Mouse (Mus musculus) stomach, embryonic 14.5 days (tissue): ENCODE data around the gene Gm4869. TPM values are rescaled to one million over a fixed set of nuclear protein-coding genes. Genes with fewer than 3 reads are reported as not detected.

Experiments used
- ATAC-seq: fragments of 200-750 bp; cut with Nextera tagmentation; 2 replicates; pipeline ENCODE4 v1.8.0; 2017; ENCODE audit warnings: low read depth, moderate TSS enrichment; ENCODE audit not compliant: insufficient number of reproducible peaks, insufficient read depth, low FRiP score
- H3K27ac ChIP-seq: fragments of 300-500 bp; sonication (generic); 2 replicates; pipeline ENCODE4 v1.5.1; 2014; ENCODE audit warnings: mild to moderate bottlenecking, low read length, moderate library complexity, mixed read lengths
- H3K27me3 ChIP-seq: fragments of 300-500 bp; sonication (generic); 2 replicates; pipeline ENCODE4 v1.6.1; 2014; ENCODE audit warnings: low read length, control low read depth, mixed read lengths; ENCODE audit not compliant: control insufficient read depth, insufficient read depth
- H3K36me3 ChIP-seq: fragments of 300-500 bp; sonication (generic); 2 replicates; pipeline ENCODE4 v1.6.1; 2014; ENCODE audit warnings: mild to moderate bottlenecking, control low read depth, low read length, moderate library complexity, mixed read lengths; ENCODE audit not compliant: control insufficient read depth, insufficient read depth
- H3K4me1 ChIP-seq: fragments of 300-500 bp; sonication (generic); 2 replicates; pipeline ENCODE4 v1.6.1; 2014; ENCODE audit warnings: low read length, control low read depth, mixed read lengths; ENCODE audit not compliant: control insufficient read depth, insufficient read depth
- H3K4me2 ChIP-seq: fragments of 300-500 bp; sonication (generic); replicated peaks from 2 replicates; pipeline ENCODE4 v1.6.1; 2014; ENCODE audit warnings: low read depth, low read length, control low read depth
- H3K4me3 ChIP-seq: fragments of 300-500 bp; sonication (generic); 2 replicates; pipeline ENCODE4 v1.5.1; 2014; ENCODE audit warnings: low read depth, low read length, control low read depth
- H3K9ac ChIP-seq: fragments of 300-500 bp; sonication (generic); replicated peaks from 2 replicates; pipeline ENCODE4 v1.6.1; 2014; ENCODE audit warnings: low read depth, mild to moderate bottlenecking, control low read depth, low read length, moderate library complexity, mixed read lengths
- H3K9me3 ChIP-seq: fragments of 300-500 bp; sonication (generic); 2 replicates; pipeline ENCODE4 v1.6.1; 2016; ENCODE audit warnings: low read depth, low read length, control low read depth; ENCODE audit not compliant: control insufficient read depth
- WGBS: fragments of 180-500 bp; shearing (Covaris S2); extraction: QIAGEN DNeasy Blood & Tissue Kit; methylation state at CpG from one replicate; pipeline ENCODE4 v1.1.7; 2014; 5-methylcytosine and 5-hydroxymethylcytosine counted together
- polyA plus RNA-seq: library from polyadenylated mRNA; unstranded; fragments of >200 nt; fragmentation: Nextera tagmentation; extraction: Ambion mirVana; gene quantifications from 2 replicates; pipeline ENCODE4 v1.2.1, GENCODE M21; 2014

Gene Gm4869
- polyA plus RNA-seq, 1 experiment from 2014 or later: not detected

- H3K9me3 ChIP-seq: no peaks in the 10 kb centered on the region
- no peak for ATAC-seq
- no peak overlapping the region for H3K4me3 ChIP-seq
- H3K27ac ChIP-seq: no peak overlapping the region
- 86% methylated on average over 14 of the region's 14 CpGs for WGBS
- no peak overlapping the region for H3K4me2 ChIP-seq
- no peaks in the 10 kb centered on the region for H3K36me3 ChIP-seq
- peaks cover 36% of the 10 kb centered on the region for H3K4me1 ChIP-seq
- no peaks in the 10 kb centered on the region for H3K27me3 ChIP-seq
- no peak overlapping the region for H3K9ac ChIP-seq
These were observed 62.2 kb downstream of the Gm4869 start for GRCm38 (mm10) chr5:140507466-140508208.

GRCm38 (mm10) chr5:140508686-140509085 is 63.2 kb downstream of the Gm4869 start:
- ATAC-seq: no peak
- 33% methylated on average over 8 of the region's 8 CpGs for WGBS
- no peaks in the 10 kb centered on the region for H3K27me3 ChIP-seq

GRCm38 (mm10) chr5:140509204-140509603 is 63.8 kb downstream of the Gm4869 start:
- Histone ChIP-seq H3K36me3 (no peaks in the 10 kb centered on the region), H3K9me3 (no peaks in the 10 kb centered on the region), H3K27ac (no peak overlapping the region), H3K27me3 (no peaks in the 10 kb centered on the region), H3K9ac (no peak overlapping the region), H3K4me2 (no peak overlapping the region), H3K4me3 (no peak overlapping the region), H3K4me1 (peaks cover 29% of the 10 kb centered on the region)
- no peak for ATAC-seq
- WGBS: 65% methylated on average over 9 of the region's 9 CpGs

More at GRCm38 (mm10) chr5:140508686-140509085, 63.2 kb downstream of the Gm4869 start:
- H3K9ac ChIP-seq: no peak overlapping the region
- no peak overlapping the region for H3K4me2 ChIP-seq
- no peaks in the 10 kb centered on the region for H3K9me3 ChIP-seq
- H3K4me1 ChIP-seq: peaks cover 29% of the 10 kb centered on the region
- no peak overlapping the region for H3K27ac ChIP-seq
- no peaks in the 10 kb centered on the region for H3K36me3 ChIP-seq
- no peak overlapping the region for H3K4me3 ChIP-seq

- Histone ChIP-seq H3K4me2 (no peak overlapping the region), H3K4me1 (peaks cover 26% of the 10 kb centered on the region), H3K27ac (no peak overlapping the region), H3K4me3 (no peak overlapping the region), H3K9ac (no peak overlapping the region), H3K9me3 (no peaks in the 10 kb centered on the region), H3K27me3 (no peaks in the 10 kb centered on the region), H3K36me3 (no peaks in the 10 kb centered on the region)
- no peak for ATAC-seq
- 58% methylated on average over 27 of the region's 27 CpGs for WGBS
These were observed 64.9 kb downstream of the Gm4869 start for GRCm38 (mm10) chr5:140510012-140511000.

GRCm38 (mm10) chr5:140513921-140514320 is 68.5 kb downstream of the Gm4869 start:
- Histone ChIP-seq H3K27me3 (no peaks in the 10 kb centered on the region), H3K4me2 (no peak overlapping the region), H3K9me3 (no peaks in the 10 kb centered on the region), H3K36me3 (no peaks in the 10 kb centered on the region), H3K4me1 (peaks cover 12% of the 10 kb centered on the region), H3K9ac (no peak overlapping the region), H3K27ac (no peak overlapping the region), H3K4me3 (no peak overlapping the region)
- WGBS: 73% methylated on average over 8 of the region's 8 CpGs
- no peak for ATAC-seq

GRCm38 (mm10) chr5:140514799-140515486 is 69.5 kb downstream of the Gm4869 start:
- Histone ChIP-seq H3K27me3 (no peaks in the 10 kb centered on the region), H3K27ac (peak overlapping the region; percentile 39; the same call in 1 of the 2 replicates), H3K36me3 (no peaks in the 10 kb centered on the region), H3K4me1 (peaks cover 10% of the 10 kb centered on the region), H3K4me3 (no peak overlapping the region), H3K9ac (no peak overlapping the region), H3K4me2 (no peak overlapping the region), H3K9me3 (no peaks in the 10 kb centered on the region)
- ATAC-seq: no peak
- WGBS: 28% methylated on average over 7 of the region's 7 CpGs

- no peaks in the 10 kb centered on the region for H3K36me3 ChIP-seq
- H3K4me2 ChIP-seq: no peak overlapping the region
- 86% methylated on average over 21 of the region's 21 CpGs for WGBS
- H3K9me3 ChIP-seq: no peaks in the 10 kb centered on the region
- peaks cover 7% of the 10 kb centered on the region; the same call in 1 of the 2 replicates for H3K4me1 ChIP-seq
- ATAC-seq: no peak
- H3K27ac ChIP-seq: no peak overlapping the region
- no peak overlapping the region for H3K9ac ChIP-seq
- H3K4me3 ChIP-seq: no peak overlapping the region
- H3K27me3 ChIP-seq: no peaks in the 10 kb centered on the region
These were observed 71.9 kb downstream of the Gm4869 start for GRCm38 (mm10) chr5:140517159-140517920.
